Mouse (Mus musculus) megakaryocyte, embryonic 14.5 days (primary cell): ENCODE results near the gene H2afy2. TPM values are rescaled to one million over a fixed set of nuclear protein-coding genes. Genes with fewer than 3 reads are reported as not detected.

ENCODE experiments used
- H3K27me3 ChIP-seq: replicated peaks from 2 replicates; pipeline ENCODE3; 2012; ENCODE audit warnings: inconsistent platforms
- H3K36me3 ChIP-seq: replicated peaks from 2 replicates; pipeline ENCODE3; 2012; ENCODE audit warnings: low read length, inconsistent platforms, mixed read lengths
- H3K4me1 ChIP-seq: 2 replicates; pipeline ENCODE4 v1.6.1; 2012; ENCODE audit warnings: inconsistent platforms
- H3K4me3 ChIP-seq: replicated peaks from 2 replicates; pipeline ENCODE3; 2012; ENCODE audit warnings: moderate library complexity, mild to moderate bottlenecking, inconsistent platforms
- H3K9me3 ChIP-seq: 2 replicates; pipeline ENCODE4 v1.6.1; 2012; ENCODE audit warnings: inconsistent platforms
- FLI1 ChIP-seq: IDR thresholded peaks from 2 replicates; pipeline ENCODE4 v1.6.1; 2012; ENCODE audit warnings: low read length, inconsistent platforms, mixed read lengths
- GATA1 ChIP-seq: IDR thresholded peaks from 3 replicates; pipeline ENCODE4 v1.6.1; 2012; ENCODE audit warnings: mixed read lengths, low read length, inconsistent platforms, borderline replicate concordance
- polyA plus RNA-seq: library from polyadenylated mRNA; stranded (reverse); fragments of >175 nt; gene quantifications from 2 replicates; pipeline ENCODE4 v1.2.3, GENCODE M21; 2012; ENCODE audit warnings: low replicate concordance; ENCODE audit not compliant: insufficient read depth

Gene H2afy2
- polyA plus RNA-seq: 0.83 TPM in 1 of 2 replicates, not detected in the other

GRCm38 (mm10) chr10:61783621-61784251 lies at the start of gene H2afy2:
TSS of gene H2afy2 (minus strand) at chr10:61784147.
- peak within 1 kb of the TSS; percentile 87 for H3K4me3 ChIP-seq

GRCm38 (mm10) chr10:61832713-61833112 lies 48.8 kb upstream of the H2afy2 start:
- Histone ChIP-seq H3K4me1 (no peaks in the 10 kb centered on the region), H3K27me3 (peaks cover 15% of the 10 kb centered on the region), H3K36me3 (no peaks in the 10 kb centered on the region), H3K4me3 (no peak overlapping the region), H3K9me3 (peaks cover 4% of the 10 kb centered on the region; the same call in 1 of the 2 replicates)
- TF ChIP-seq GATA1 (no peak), FLI1 (no peak)

More at GRCm38 (mm10) chr10:61783621-61784251, at the start of gene H2afy2:
- Histone ChIP-seq H3K36me3 (no peaks in the 10 kb centered on the region), H3K9me3 (peaks cover 2% of the 10 kb centered on the region), H3K4me1 (peaks cover 16% of the 10 kb centered on the region), H3K27me3 (peaks cover 77% of the 10 kb centered on the region)
- no peak for TF ChIP-seq GATA1
- no peak for TF ChIP-seq FLI1

GRCm38 (mm10) chr10:61831741-61832140 lies 47.8 kb upstream of the H2afy2 start:
- TF ChIP-seq FLI1: no peak
- no peak for TF ChIP-seq GATA1
- no peaks in the 10 kb centered on the region for H3K4me1 ChIP-seq
- H3K4me3 ChIP-seq: no peak overlapping the region
- H3K36me3 ChIP-seq: no peaks in the 10 kb centered on the region
- peaks cover 11% of the 10 kb centered on the region for H3K27me3 ChIP-seq
- H3K9me3 ChIP-seq: peaks cover 4% of the 10 kb centered on the region; the same call in 1 of the 2 replicates

- H3K4me3 ChIP-seq: no peak overlapping the region
- peaks cover 4% of the 10 kb centered on the region; the same call in 1 of the 2 replicates for H3K9me3 ChIP-seq
- H3K36me3 ChIP-seq: no peaks in the 10 kb centered on the region
- peaks cover 11% of the 10 kb centered on the region for H3K27me3 ChIP-seq
- TF ChIP-seq GATA1 (no peak), FLI1 (no peak)
- H3K4me1 ChIP-seq: no peaks in the 10 kb centered on the region
These were observed 47.3 kb upstream of the H2afy2 start for GRCm38 (mm10) chr10:61831251-61831650.

- TF ChIP-seq FLI1 (no peak), GATA1 (no peak)
- no peaks in the 10 kb centered on the region for H3K4me1 ChIP-seq
These were observed 46.9 kb upstream of the H2afy2 start for GRCm38 (mm10) chr10:61830817-61831216.

GRCm38 (mm10) chr10:61829046-61829445 lies 45.1 kb upstream of the H2afy2 start:
- no peak overlapping the region for H3K4me3 ChIP-seq
- peaks cover 13% of the 10 kb centered on the region for H3K27me3 ChIP-seq
- H3K36me3 ChIP-seq: no peaks in the 10 kb centered on the region
- H3K4me1 ChIP-seq: no peaks in the 10 kb centered on the region
- H3K9me3 ChIP-seq: no peaks in the 10 kb centered on the region
- no peak for TF ChIP-seq FLI1
- no peak for TF ChIP-seq GATA1

More at GRCm38 (mm10) chr10:61830817-61831216, 46.9 kb upstream of the H2afy2 start:
- no peaks in the 10 kb centered on the region for H3K36me3 ChIP-seq
- peaks cover 11% of the 10 kb centered on the region for H3K27me3 ChIP-seq
- H3K4me3 ChIP-seq: no peak overlapping the region
- peaks cover 4% of the 10 kb centered on the region; the same call in 1 of the 2 replicates for H3K9me3 ChIP-seq

- Histone ChIP-seq H3K27me3 (peaks cover 13% of the 10 kb centered on the region), H3K4me1 (no peaks in the 10 kb centered on the region), H3K36me3 (no peaks in the 10 kb centered on the region), H3K9me3 (no peaks in the 10 kb centered on the region), H3K4me3 (no peak overlapping the region)
- no peak for TF ChIP-seq FLI1
- TF ChIP-seq GATA1: no peak
These were observed 44.3 kb upstream of the H2afy2 start for GRCm38 (mm10) chr10:61827950-61828936.

GRCm38 (mm10) chr10:61826753-61827435 lies 42.9 kb upstream of the H2afy2 start:
- Histone ChIP-seq H3K4me1 (no peaks in the 10 kb centered on the region), H3K4me3 (no peak overlapping the region), H3K27me3 (peaks cover 10% of the 10 kb centered on the region), H3K9me3 (no peaks in the 10 kb centered on the region), H3K36me3 (no peaks in the 10 kb centered on the region)
- TF ChIP-seq GATA1 (no peak), FLI1 (no peak)

- H3K36me3 ChIP-seq: no peaks in the 10 kb centered on the region
- no peak overlapping the region for H3K4me3 ChIP-seq
- no peaks in the 10 kb centered on the region for H3K4me1 ChIP-seq
- no peaks in the 10 kb centered on the region for H3K9me3 ChIP-seq
- peaks cover 7% of the 10 kb centered on the region for H3K27me3 ChIP-seq
- TF ChIP-seq FLI1 (no peak), GATA1 (no peak)
These were observed 42.2 kb upstream of the H2afy2 start for GRCm38 (mm10) chr10:61825979-61826752.
